Mouse (Mus musculus) forebrain, postnatal 0 days (tissue): ENCODE data around the gene Bak1. TPM values are rescaled to one million over a fixed set of nuclear protein-coding genes. Genes with fewer than 3 reads are reported as not detected.

Experiments used
- ATAC-seq: fragments of 200-750 bp; cut with Nextera tagmentation; 2 replicates; pipeline ENCODE4 v1.8.0; 2017; ENCODE audit warnings: mild to moderate bottlenecking, moderate library complexity
- DNase-seq: peaks from one replicate; pipeline ENCODE4 v3.0.0-alpha.2; 2015
- H3K27ac ChIP-seq: fragments of 300-500 bp; sonication (generic); 2 replicates; pipeline ENCODE4 v1.5.1; 2014; ENCODE audit warnings: low read depth, mild to moderate bottlenecking, antibody characterized with exemption, low read length, moderate library complexity, mixed read lengths
- H3K27me3 ChIP-seq: fragments of 300-500 bp; sonication (generic); 2 replicates; pipeline ENCODE4 v1.6.1; 2014; ENCODE audit warnings: mild to moderate bottlenecking, low read length, mixed read lengths; ENCODE audit not compliant: insufficient read depth
- H3K36me3 ChIP-seq: fragments of 300-500 bp; sonication (generic); 2 replicates; pipeline ENCODE4 v1.6.1; 2014; ENCODE audit warnings: mild to moderate bottlenecking, moderate library complexity; ENCODE audit not compliant: insufficient read depth
- H3K4me1 ChIP-seq: fragments of 300-500 bp; sonication (generic); 2 replicates; pipeline ENCODE4 v1.6.1; 2014; ENCODE audit warnings: antibody characterized with exemption; ENCODE audit not compliant: insufficient read depth
- H3K4me2 ChIP-seq: fragments of 300-500 bp; sonication (generic); 2 replicates; pipeline ENCODE4 v1.6.1; 2014; ENCODE audit warnings: low read depth, mild to moderate bottlenecking, moderate library complexity
- H3K4me3 ChIP-seq: fragments of 300-500 bp; sonication (generic); 2 replicates; pipeline ENCODE4 v1.5.1; 2014; ENCODE audit warnings: low read depth, low read length, mixed read lengths
- H3K9ac ChIP-seq: fragments of 300-500 bp; sonication (generic); 2 replicates; pipeline ENCODE4 v1.6.1; 2014; ENCODE audit warnings: mild to moderate bottlenecking
- H3K9me3 ChIP-seq: fragments of 300-500 bp; sonication (generic); 2 replicates; pipeline ENCODE4 v1.6.1; 2016; ENCODE audit warnings: low read length
- CTCF ChIP-seq: sonication (generic); IDR thresholded peaks from 2 replicates; pipeline ENCODE4 v1.5.1; 2016; ENCODE audit warnings: antibody characterized with exemption, control low read depth, low read depth
- WGBS: fragments of 180-500 bp; shearing (Covaris S2); extraction: QIAGEN DNeasy Blood & Tissue Kit; methylation state at CpG from one replicate; pipeline ENCODE4 v1.1.7; 2014; 5-methylcytosine and 5-hydroxymethylcytosine counted together
- polyA plus RNA-seq: library from polyadenylated mRNA; unstranded; fragments of >200 nt; fragmentation: Nextera tagmentation; extraction: Ambion mirVana; gene quantifications from 2 replicates; pipeline ENCODE4 v1.2.1, GENCODE M21; 2015
- total RNA-seq: library from RNA; depleted of rRNA; stranded (reverse); fragments of >200 nt; gene quantifications from 2 replicates; pipeline ENCODE4 v1.2.3, GENCODE M21; 2014

The Bak1 gene
- total and polyA plus RNA-seq, 2 experiments from 2014 or later = 2.5 to 48.1 TPM

GRCm38 (mm10) chr17:27050853-27051252, 22.0 kb upstream of the Bak1 start:
- no peak for DNase-seq
- Histone ChIP-seq H3K9me3 (no peaks in the 10 kb centered on the region), H3K4me1 (no peaks in the 10 kb centered on the region), H3K27ac (no peak overlapping the region), H3K4me3 (no peak overlapping the region), H3K27me3 (peaks cover 7% of the 10 kb centered on the region), H3K36me3 (no peaks in the 10 kb centered on the region), H3K9ac (no peak overlapping the region), H3K4me2 (no peak overlapping the region)
- ATAC-seq = no peak
- 69% methylated on average over 5 of the region's 5 CpGs for WGBS
- no peak for TF ChIP-seq CTCF

GRCm38 (mm10) chr17:27048445-27049239, 19.8 kb upstream of the Bak1 start:
- H3K4me1 ChIP-seq = no peaks in the 10 kb centered on the region
- TF ChIP-seq CTCF = no peak
- ATAC-seq (peak; percentile 34), DNase-seq (no peak)
- no peaks in the 10 kb centered on the region for H3K36me3 ChIP-seq
- H3K4me3 ChIP-seq = no peak overlapping the region
- 79% methylated on average over 14 of the region's 14 CpGs for WGBS
- no peak overlapping the region for H3K27ac ChIP-seq
- no peaks in the 10 kb centered on the region for H3K27me3 ChIP-seq
- no peak overlapping the region for H3K9ac ChIP-seq
- H3K4me2 ChIP-seq = no peak overlapping the region
- no peaks in the 10 kb centered on the region for H3K9me3 ChIP-seq

GRCm38 (mm10) chr17:27047762-27048444, 19.1 kb upstream of the Bak1 start:
- Histone ChIP-seq H3K9me3 (no peaks in the 10 kb centered on the region), H3K27me3 (no peaks in the 10 kb centered on the region), H3K27ac (no peak overlapping the region), H3K4me1 (no peaks in the 10 kb centered on the region), H3K4me2 (no peak overlapping the region), H3K4me3 (no peak overlapping the region), H3K9ac (no peak overlapping the region), H3K36me3 (no peaks in the 10 kb centered on the region)
- no peak for ATAC-seq
- 83% methylated on average over 14 of the region's 14 CpGs for WGBS
- no peak for DNase-seq
- TF ChIP-seq CTCF = peak; percentile 49; the same call in 1 of the 2 replicates

GRCm38 (mm10) chr17:27045164-27045563, 16.4 kb upstream of the Bak1 start:
- no peaks in the 10 kb centered on the region for H3K9me3 ChIP-seq
- no peaks in the 10 kb centered on the region for H3K27me3 ChIP-seq
- TF ChIP-seq CTCF = no peak
- H3K4me1 ChIP-seq = no peaks in the 10 kb centered on the region
- H3K9ac ChIP-seq = no peak overlapping the region
- no peaks in the 10 kb centered on the region for H3K36me3 ChIP-seq
- no peak overlapping the region for H3K4me3 ChIP-seq
- no peak for ATAC-seq
- no peak overlapping the region for H3K27ac ChIP-seq
- no peak overlapping the region for H3K4me2 ChIP-seq
- DNase-seq = no peak
- WGBS = 94% methylated on average over 6 of the region's 6 CpGs

GRCm38 (mm10) chr17:27042840-27043239, 14.0 kb upstream of the Bak1 start:
- no peaks in the 10 kb centered on the region for H3K27me3 ChIP-seq
- H3K4me1 ChIP-seq = no peaks in the 10 kb centered on the region
- no peak for ATAC-seq
- no peaks in the 10 kb centered on the region for H3K9me3 ChIP-seq
- 82% methylated on average over 6 of the region's 6 CpGs for WGBS
- no peak for TF ChIP-seq CTCF
- H3K27ac ChIP-seq = no peak overlapping the region
- no peak overlapping the region for H3K4me2 ChIP-seq
- H3K9ac ChIP-seq = no peak overlapping the region
- H3K4me3 ChIP-seq = no peak overlapping the region
- no peak for DNase-seq
- H3K36me3 ChIP-seq = no peaks in the 10 kb centered on the region

GRCm38 (mm10) chr17:27041787-27042055, 12.9 kb upstream of the Bak1 start:
- no peak overlapping the region for H3K9ac ChIP-seq
- 90% methylated on average over 2 of the region's 2 CpGs for WGBS
- no peaks in the 10 kb centered on the region for H3K36me3 ChIP-seq
- no peak overlapping the region for H3K4me2 ChIP-seq
- no peak overlapping the region for H3K27ac ChIP-seq
- H3K27me3 ChIP-seq = no peaks in the 10 kb centered on the region
- H3K4me1 ChIP-seq = no peaks in the 10 kb centered on the region
- no peaks in the 10 kb centered on the region for H3K9me3 ChIP-seq
- DNase-seq (no peak), ATAC-seq (no peak)
- H3K4me3 ChIP-seq = no peak overlapping the region
- no peak for TF ChIP-seq CTCF

- H3K9me3 ChIP-seq = no peaks in the 10 kb centered on the region
- no peak for TF ChIP-seq CTCF
- no peak overlapping the region for H3K4me3 ChIP-seq
- no peak overlapping the region for H3K27ac ChIP-seq
- no peaks in the 10 kb centered on the region for H3K36me3 ChIP-seq
- no peak for DNase-seq
- ATAC-seq = peak; percentile 17; the same call in 1 of the 2 replicates
- no peak overlapping the region for H3K9ac ChIP-seq
- WGBS = 54% methylated on average over 10 of the region's 13 CpGs
- no peaks in the 10 kb centered on the region for H3K27me3 ChIP-seq
- no peak overlapping the region for H3K4me2 ChIP-seq
- no peaks in the 10 kb centered on the region for H3K4me1 ChIP-seq
Observed at GRCm38 (mm10) chr17:27041046-27041786, 12.4 kb upstream of the Bak1 start.
